Mouse (Mus musculus) T-helper 1 cell (primary cell): ENCODE measurements around the gene Chm.

Source experiments
- in situ Hi-C: fragments of 300-600 bp; cut with MboI, MseI; formaldehyde crosslinking; loops from one replicate; pipeline ENCODE4 v1.15.1; 2025; ENCODE audit warnings: high pct_unique_total_duplicates

Chm gene

GRCm38 (mm10) chrX:113185230-113185985 is at the start of gene Chm:
Gene Chm, minus strand, starts transcription at chrX:113185517.
- in situ Hi-C loops = loop anchor here (10.0 kb wide), 1 partner anchor 651 kb away; no protein-coding TSS in a partner anchor

GRCm38 (mm10) chrX:113193901-113194300 is 8.6 kb upstream of the Chm start:
- in situ Hi-C loops = no loop called here

- in situ Hi-C loops = loop anchor here (10.0 kb wide), 1 partner anchor 650 kb away; no protein-coding TSS in a partner anchor
Observed at GRCm38 (mm10) chrX:113184569-113185229, 618 bp downstream of the Chm start.

GRCm38 (mm10) chrX:113180856-113181255 is 4.5 kb downstream of the Chm start:
- in situ Hi-C loops = loop anchor here (10.0 kb wide), 1 partner anchor 646 kb away; no protein-coding TSS in a partner anchor

- in situ Hi-C loops = no loop called here
Observed at GRCm38 (mm10) chrX:113172766-113173165, 12.6 kb downstream of the Chm start.

GRCm38 (mm10) chrX:113172271-113172670 is 13.0 kb downstream of the Chm start:
- in situ Hi-C loops = no loop called here

- in situ Hi-C loops = no loop called here
Observed at GRCm38 (mm10) chrX:113160268-113160860, 25.0 kb downstream of the Chm start.

GRCm38 (mm10) chrX:113084171-113084570 is 101.1 kb downstream of the Chm start:
- in situ Hi-C loops = no loop called here

GRCm38 (mm10) chrX:113076053-113076452 is 109.3 kb downstream of the Chm start:
- in situ Hi-C loops = no loop called here

GRCm38 (mm10) chrX:113074823-113075222 is 110.5 kb downstream of the Chm start:
- in situ Hi-C loops = no loop called here

- in situ Hi-C loops = no loop called here
Observed at GRCm38 (mm10) chrX:113003621-113004020, 181.7 kb downstream of the Chm start.

- in situ Hi-C loops = no loop called here
Observed at GRCm38 (mm10) chrX:113002192-113002591, 183.1 kb downstream of the Chm start.
